Mouse (Mus musculus) forebrain, embryonic 11.5 days (tissue): ENCODE measurements at regions not wholly inside any gene's neighbourhood (a gene's known extent, or its start where the extent isn't known, plus 50 kb on each side); places are given as distances from the start of the nearest gene placed in this dataset.

Experiments used
- ATAC-seq: fragments of 200-750 bp; cut with Nextera tagmentation; replicated peaks from 2 replicates; pipeline ENCODE4 v1.8.0; 2017; ENCODE audit warnings: moderate TSS enrichment; ENCODE audit not compliant: low FRiP score
- DNase-seq: peaks from one replicate; pipeline ENCODE4 v3.0.0-alpha.2; 2017; ENCODE audit warnings: low spot score
- H3K27ac ChIP-seq: fragments of 300-500 bp; sonication (generic); 2 replicates; pipeline ENCODE4 v1.5.1; 2014; ENCODE audit warnings: low read depth, low read length
- H3K27me3 ChIP-seq: fragments of 300-500 bp; sonication (generic); 2 replicates; pipeline ENCODE4 v1.6.1; 2014; ENCODE audit warnings: mild to moderate bottlenecking, low read length, mixed read lengths; ENCODE audit not compliant: control insufficient read depth, insufficient read depth
- H3K36me3 ChIP-seq: fragments of 300-500 bp; sonication (generic); 2 replicates; pipeline ENCODE4 v1.6.1; 2014; ENCODE audit warnings: mild to moderate bottlenecking, low read length, moderate library complexity, mixed read lengths; ENCODE audit not compliant: control insufficient read depth, insufficient read depth
- H3K4me1 ChIP-seq: fragments of 300-500 bp; sonication (generic); replicated peaks from 2 replicates; pipeline ENCODE4 v1.6.1; 2014; ENCODE audit warnings: low read length, mixed read lengths; ENCODE audit not compliant: control insufficient read depth, insufficient read depth
- H3K4me2 ChIP-seq: fragments of 300-500 bp; sonication (generic); 2 replicates; pipeline ENCODE4 v1.6.1; 2014; ENCODE audit warnings: low read depth, mild to moderate bottlenecking, low read length, moderate library complexity, mixed read lengths; ENCODE audit not compliant: severe bottlenecking
- H3K4me3 ChIP-seq: fragments of 300-500 bp; sonication (generic); 2 replicates; pipeline ENCODE4 v1.5.1; 2014; ENCODE audit warnings: low read depth, low read length
- H3K9ac ChIP-seq: fragments of 300-500 bp; sonication (generic); 2 replicates; pipeline ENCODE4 v1.6.1; 2014; ENCODE audit warnings: low read length
- H3K9me3 ChIP-seq: fragments of 300-500 bp; sonication (generic); 2 replicates; pipeline ENCODE4 v1.6.1; 2016; ENCODE audit warnings: low read length, mixed read lengths; ENCODE audit not compliant: control insufficient read depth
- WGBS: fragments of 180-500 bp; shearing (Covaris S2); extraction: QIAGEN DNeasy Blood & Tissue Kit; methylation state at CpG from one replicate; pipeline ENCODE4 v1.1.7; 2014; 5-methylcytosine and 5-hydroxymethylcytosine counted together

DNA sequence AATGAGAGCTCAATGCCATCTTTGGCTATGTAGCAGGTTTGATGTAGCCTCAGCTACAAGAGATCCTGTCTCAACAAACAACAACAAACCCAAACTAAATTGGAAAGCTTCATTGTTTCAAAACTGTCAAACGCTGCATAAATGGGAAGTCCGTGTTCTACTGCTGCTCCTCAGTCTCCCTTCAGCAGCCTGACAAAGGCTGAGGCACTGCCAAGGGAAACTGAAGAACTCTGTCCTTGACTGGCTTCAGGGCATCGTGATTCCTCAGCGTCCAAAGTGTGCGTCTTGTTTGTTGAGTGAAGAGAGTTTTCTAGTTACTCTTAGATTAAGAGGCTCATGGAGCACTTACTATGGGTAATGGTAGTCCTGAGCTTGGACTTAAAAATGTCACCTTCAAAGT, 100.7 kb downstream of the Rgs2 start:
- H3K27ac ChIP-seq = no peak overlapping the region
- no peaks in the 10 kb centered on the region for H3K27me3 ChIP-seq
- H3K36me3 ChIP-seq = no peaks in the 10 kb centered on the region
- H3K4me2 ChIP-seq = no peak overlapping the region
- H3K9me3 ChIP-seq = no peaks in the 10 kb centered on the region
- ATAC-seq (no peak), DNase-seq (no peak)
- WGBS = 81% methylated on average over 5 of the region's 5 CpGs
- no peaks in the 10 kb centered on the region for H3K4me1 ChIP-seq
- H3K4me3 ChIP-seq = no peak overlapping the region
- no peak overlapping the region for H3K9ac ChIP-seq

DNA sequence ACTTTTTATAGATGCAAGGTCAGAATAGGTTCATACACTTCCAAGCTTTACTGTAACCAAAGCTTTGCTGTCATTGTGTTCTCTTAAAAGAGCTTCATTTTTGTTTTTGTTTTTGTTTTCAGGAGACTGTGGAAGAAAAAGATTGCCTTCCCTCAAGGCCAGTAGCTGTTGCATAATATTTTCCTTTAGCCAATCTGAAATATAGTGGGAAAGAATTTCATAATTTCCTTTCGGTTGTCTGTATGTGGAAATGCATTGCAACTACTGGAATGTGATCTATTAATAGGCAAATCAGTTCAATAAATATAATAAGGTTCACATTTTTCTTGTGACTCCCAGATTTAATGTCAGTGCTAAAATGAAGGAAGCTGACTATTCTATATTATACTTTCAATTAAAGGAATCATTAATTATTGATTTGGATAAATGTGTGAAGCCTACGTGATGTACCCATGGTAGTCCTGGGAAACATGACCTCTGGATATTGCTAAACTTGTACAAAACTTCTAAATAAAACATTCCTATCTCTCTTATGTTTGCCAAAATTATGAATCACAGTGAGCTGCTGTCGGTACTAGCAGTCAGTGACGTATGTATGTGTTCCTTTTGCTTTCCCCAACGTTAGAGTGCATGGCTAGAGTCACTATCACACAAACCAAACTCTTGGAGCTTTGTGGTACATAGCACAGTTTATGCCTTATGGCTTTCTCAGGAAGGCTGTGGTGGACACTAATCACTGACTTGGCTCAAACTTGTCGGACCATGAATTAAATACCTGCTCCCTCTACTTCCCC, 102.6 kb downstream of the Rgs2 start:
- Histone ChIP-seq H3K4me2 (no peak overlapping the region), H3K9ac (no peak overlapping the region), H3K9me3 (no peaks in the 10 kb centered on the region), H3K27ac (no peak overlapping the region), H3K36me3 (no peaks in the 10 kb centered on the region), H3K4me3 (no peak overlapping the region), H3K27me3 (no peaks in the 10 kb centered on the region), H3K4me1 (no peaks in the 10 kb centered on the region)
- DNase-seq (no peak), ATAC-seq (no peak)
- 91% methylated on average over 6 of the region's 6 CpGs for WGBS

- no peaks in the 10 kb centered on the region for H3K27me3 ChIP-seq
- H3K27ac ChIP-seq = no peak overlapping the region
- no peak overlapping the region for H3K9ac ChIP-seq
- DNase-seq (no peak), ATAC-seq (no peak)
- no peak overlapping the region for H3K4me2 ChIP-seq
- H3K4me1 ChIP-seq = no peaks in the 10 kb centered on the region
- 93% methylated on average over 2 of the region's 2 CpGs for WGBS
- no peaks in the 10 kb centered on the region for H3K9me3 ChIP-seq
- H3K4me3 ChIP-seq = no peak overlapping the region
- no peaks in the 10 kb centered on the region for H3K36me3 ChIP-seq
Measured at GRCm38 (mm10) chr1:143888510-143888909, 111.4 kb downstream of the Uchl5 start.

GRCm38 (mm10) chr1:143888065-143888464, 111.0 kb downstream of the Uchl5 start:
- no peaks in the 10 kb centered on the region for H3K36me3 ChIP-seq
- no peak for ATAC-seq
- H3K9ac ChIP-seq = no peak overlapping the region
- H3K4me2 ChIP-seq = no peak overlapping the region
- H3K9me3 ChIP-seq = no peaks in the 10 kb centered on the region
- DNase-seq = no peak
- no peaks in the 10 kb centered on the region for H3K27me3 ChIP-seq
- WGBS = 87% methylated on average over 5 of the region's 5 CpGs
- H3K4me1 ChIP-seq = no peaks in the 10 kb centered on the region
- no peak overlapping the region for H3K27ac ChIP-seq
- no peak overlapping the region for H3K4me3 ChIP-seq

GRCm38 (mm10) chr1:143886014-143886413, 108.9 kb downstream of the Uchl5 start:
- no peaks in the 10 kb centered on the region for H3K4me1 ChIP-seq
- no peaks in the 10 kb centered on the region for H3K9me3 ChIP-seq
- no peak overlapping the region for H3K9ac ChIP-seq
- no peak overlapping the region for H3K4me3 ChIP-seq
- no peak overlapping the region for H3K27ac ChIP-seq
- no peak for ATAC-seq
- no peak overlapping the region for H3K4me2 ChIP-seq
- no peaks in the 10 kb centered on the region for H3K36me3 ChIP-seq
- 82% methylated on average over 1 of the region's 1 CpGs for WGBS
- no peaks in the 10 kb centered on the region for H3K27me3 ChIP-seq
- no peak for DNase-seq

DNA sequence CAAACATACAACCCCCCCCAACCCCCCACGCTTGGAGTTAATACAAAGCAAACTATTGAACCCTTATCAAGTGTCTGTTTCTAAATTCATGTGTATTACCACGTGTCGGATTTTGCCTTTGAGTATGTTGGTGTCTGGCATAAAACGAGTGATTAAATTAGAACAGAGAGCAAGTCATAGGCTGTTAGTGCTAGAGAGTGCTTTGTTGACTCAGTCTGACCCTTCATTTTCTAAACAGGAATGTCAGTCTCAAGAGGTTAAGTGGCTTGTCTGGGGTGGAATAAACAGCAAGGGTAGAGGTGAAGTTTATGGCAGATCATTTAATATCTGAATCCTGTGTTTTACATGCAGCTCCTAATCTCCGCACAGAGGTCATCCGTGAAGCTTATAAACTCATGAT, 104.1 kb downstream of the Uchl5 start:
- Histone ChIP-seq H3K9me3 (no peaks in the 10 kb centered on the region), H3K4me1 (no peaks in the 10 kb centered on the region), H3K27me3 (no peaks in the 10 kb centered on the region), H3K4me2 (no peak overlapping the region), H3K9ac (no peak overlapping the region), H3K36me3 (no peaks in the 10 kb centered on the region), H3K27ac (no peak overlapping the region), H3K4me3 (no peak overlapping the region)
- ATAC-seq (no peak), DNase-seq (no peak)
- WGBS = 68% methylated on average over 6 of the region's 6 CpGs

GRCm38 (mm10) chr1:143879622-143880021, 102.5 kb downstream of the Uchl5 start:
- Histone ChIP-seq H3K4me2 (no peak overlapping the region), H3K27ac (no peak overlapping the region), H3K4me3 (no peak overlapping the region), H3K9ac (no peak overlapping the region), H3K4me1 (no peaks in the 10 kb centered on the region), H3K36me3 (no peaks in the 10 kb centered on the region), H3K27me3 (no peaks in the 10 kb centered on the region), H3K9me3 (no peaks in the 10 kb centered on the region)
- no peak for ATAC-seq
- 92% methylated on average over 5 of the region's 5 CpGs for WGBS
- no peak for DNase-seq

GRCm38 (mm10) chr1:143878266-143878665, 101.2 kb downstream of the Uchl5 start:
- no peak overlapping the region for H3K4me3 ChIP-seq
- no peaks in the 10 kb centered on the region for H3K9me3 ChIP-seq
- 63% methylated on average over 2 of the region's 2 CpGs for WGBS
- no peak overlapping the region for H3K9ac ChIP-seq
- DNase-seq (no peak), ATAC-seq (no peak)
- no peak overlapping the region for H3K4me2 ChIP-seq
- H3K4me1 ChIP-seq = no peaks in the 10 kb centered on the region
- H3K36me3 ChIP-seq = no peaks in the 10 kb centered on the region
- H3K27ac ChIP-seq = no peak overlapping the region
- H3K27me3 ChIP-seq = no peaks in the 10 kb centered on the region

- WGBS = 86% methylated on average over 10 of the region's 10 CpGs
- Histone ChIP-seq H3K27ac (no peak overlapping the region), H3K9me3 (no peaks in the 10 kb centered on the region), H3K4me1 (no peaks in the 10 kb centered on the region), H3K36me3 (no peaks in the 10 kb centered on the region), H3K4me2 (no peak overlapping the region), H3K27me3 (no peaks in the 10 kb centered on the region), H3K4me3 (no peak overlapping the region), H3K9ac (no peak overlapping the region)
- no peak for DNase-seq
- ATAC-seq = no peak
Measured at GRCm38 (mm10) chr1:143860319-143860718, 83.2 kb downstream of the Uchl5 start.
